ENCODE assay signal across 21 mouse cellular contexts in genomic region chr2:164955725-164956124, GRCm38 (mm10).
"Had no signal": no experiment of that assay in that cellular context is flagged by ENCODE, and none has a peak within 500 bp of the region (broad histone marks: within the 10 kb centered on the region; RNA-seq: fewer than 3 reads in every experiment).

No protein-coding gene starts in this region.

- H3K27ac ChIP-seq: limb, embryonic 12.5 days; limb, embryonic 15.5 days; liver, embryonic 12.5 days; liver, embryonic 15.5 days; midbrain, embryonic 15.5 days; neural tube, embryonic 13.5 days; stomach, embryonic 15.5 days had no signal

- H3K9me3 ChIP-seq: limb, embryonic 15.5 days; liver, embryonic 12.5 days; liver, embryonic 15.5 days; midbrain, embryonic 15.5 days; neural tube, embryonic 13.5 days; stomach, embryonic 15.5 days had no signal

- H3K4me1 ChIP-seq: limb, embryonic 12.5 days had no signal

- DNase-seq: kidney, adult 11 months; kidney, adult 8-10 months; kidney, postnatal 14 days; kidney, postnatal 4 days; left cerebral cortex, postnatal 4 days; lung, adult 2 months; lung, postnatal 10 days; lung, postnatal 36 days; retina, postnatal 1 day; right cerebral cortex, postnatal 25 days; spleen, adult 18-20 months; thymus, postnatal 25 days had no signal

- H3K4me3 ChIP-seq: limb, embryonic 12.5 days; limb, embryonic 15.5 days; liver, embryonic 12.5 days; liver, embryonic 15.5 days; midbrain, embryonic 15.5 days; myocyte; neural tube, embryonic 13.5 days; stomach, embryonic 15.5 days had no signal

- ATAC-seq: liver, embryonic 12.5 days; midbrain, embryonic 15.5 days had no signal

- H3K9ac ChIP-seq: limb, embryonic 12.5 days; limb, embryonic 15.5 days; liver, embryonic 12.5 days; liver, embryonic 15.5 days; midbrain, embryonic 15.5 days; neural tube, embryonic 13.5 days; stomach, embryonic 15.5 days had no signal

- H3K36me3 ChIP-seq: limb, embryonic 12.5 days; limb, embryonic 15.5 days; liver, embryonic 12.5 days; liver, embryonic 15.5 days; midbrain, embryonic 15.5 days; neural tube, embryonic 13.5 days; stomach, embryonic 15.5 days had no signal

- H3K4me2 ChIP-seq: limb, embryonic 12.5 days; limb, embryonic 15.5 days; liver, embryonic 12.5 days; liver, embryonic 15.5 days; midbrain, embryonic 11.5 days; midbrain, embryonic 15.5 days; neural tube, embryonic 13.5 days; stomach, embryonic 15.5 days had no signal
